Mouse (Mus musculus) C2C12 (cell line): ENCODE data around the gene Nfe2.

Experiments used
- CTCF ChIP-seq: IDR thresholded peaks from one replicate; pipeline ENCODE4 v1.5.1; 2011; ENCODE audit not compliant: control insufficient read depth, insufficient read depth, insufficient read length
- MAX ChIP-seq: IDR thresholded peaks from one replicate; pipeline ENCODE4 v1.6.1; 2011; ENCODE audit warnings: mild to moderate bottlenecking, control low read depth
- MYOD1 ChIP-seq: IDR thresholded peaks from one replicate; pipeline ENCODE4 v1.6.1; 2011; ENCODE audit warnings: low read depth; ENCODE audit not compliant: control insufficient read depth, insufficient read length
- MYOG ChIP-seq: IDR thresholded peaks from one replicate; pipeline ENCODE4 v1.6.1; 2011; ENCODE audit not compliant: control insufficient read depth, insufficient read length; ENCODE audit errors: extremely low read depth
- USF1 ChIP-seq: IDR thresholded peaks from one replicate; pipeline ENCODE4 v1.6.1; 2011; ENCODE audit warnings: low read depth, mild to moderate bottlenecking, control low read depth, moderate library complexity

DNA sequence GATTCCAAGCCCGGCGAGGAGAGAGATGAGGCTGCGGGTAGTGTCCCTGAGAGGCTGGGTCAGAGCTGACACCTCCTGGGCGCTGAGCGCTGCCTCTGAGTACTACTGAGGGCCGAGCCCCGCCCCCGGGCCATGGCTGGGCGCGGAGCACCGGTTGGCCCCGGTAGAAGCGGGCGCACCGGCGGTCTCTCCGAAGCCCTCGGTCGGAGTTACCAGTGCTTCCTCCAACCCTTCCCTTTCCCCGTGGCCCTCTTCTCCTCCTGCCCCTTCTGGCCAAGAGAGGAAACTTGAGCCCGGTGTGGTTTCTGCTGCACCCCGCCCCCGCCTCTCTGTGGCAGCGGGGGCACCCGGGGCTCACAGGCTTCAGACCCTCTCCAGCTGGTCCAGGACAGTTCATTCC lies 3.0 kb downstream of the Nfe2 start:
- TF ChIP-seq CTCF, result no peak
- no peak for TF ChIP-seq MYOD1
- TF ChIP-seq MYOG, result no peak
- no peak for TF ChIP-seq USF1
- TF ChIP-seq MAX, result no peak
